Comparison of ENCODE assay signal across 14 mouse cellular contexts in genomic region chr7:107392749-107393148, GRCm38 (mm10). TPM values are rescaled to one million over a fixed set of nuclear protein-coding genes. Genes with fewer than 3 reads are reported as not detected.
DNase-seq lines count a peak whose midpoint lies in the region; ATAC-seq and TF ChIP-seq lines count a peak whose summit lies in the region.
"Had no signal": no experiment of that assay in that cellular context is flagged by ENCODE, and none has a peak within 500 bp of the region (broad histone marks: within the 10 kb centered on the region; RNA-seq: fewer than 3 reads in every experiment).

No protein-coding gene starts in this region.

- H3K36me3 ChIP-seq in lung, embryonic 14.5 days (ENCODE audit: insufficient read depth): no peaks in the 10 kb centered on the region
- no peaks in the 10 kb centered on the region for H3K36me3 ChIP-seq in forebrain, embryonic 13.5 days (ENCODE audit: poor library complexity, severe bottlenecking)
- H3K36me3 ChIP-seq: embryonic facial prominence, embryonic 13.5 days; heart, embryonic 13.5 days; midbrain, embryonic 12.5 days; neural tube, embryonic 13.5 days had no signal

- no peaks in the 10 kb centered on the region for H3K9me3 ChIP-seq in lung, embryonic 14.5 days (ENCODE audit: low read depth, low read length)
- no peaks in the 10 kb centered on the region for H3K9me3 ChIP-seq in forebrain, embryonic 13.5 days (replicated peaks)
- H3K9me3 ChIP-seq: embryonic facial prominence, embryonic 13.5 days; heart, embryonic 13.5 days; midbrain, embryonic 12.5 days; neural tube, embryonic 13.5 days had no signal

- no peak overlapping the region for H3K4me2 ChIP-seq in lung, embryonic 14.5 days
- no peak overlapping the region for H3K4me2 ChIP-seq in forebrain, embryonic 13.5 days
- H3K4me2 ChIP-seq: embryonic facial prominence, embryonic 13.5 days; heart, embryonic 13.5 days; midbrain, embryonic 12.5 days; neural tube, embryonic 13.5 days had no signal

- H3K4me1 ChIP-seq in lung, embryonic 14.5 days (ENCODE audit: insufficient read depth): no peaks in the 10 kb centered on the region
- no peaks in the 10 kb centered on the region for H3K4me1 ChIP-seq in forebrain, embryonic 13.5 days
- H3K4me1 ChIP-seq: embryonic facial prominence, embryonic 13.5 days; heart, embryonic 13.5 days; midbrain, embryonic 12.5 days; neural tube, embryonic 13.5 days had no signal

- no peak overlapping the region for H3K27ac ChIP-seq in lung, embryonic 14.5 days (ENCODE audit: low read depth)
- H3K27ac ChIP-seq in forebrain, embryonic 13.5 days: no peak overlapping the region
- H3K27ac ChIP-seq: embryonic facial prominence, embryonic 13.5 days; heart, embryonic 13.5 days; midbrain, embryonic 12.5 days; neural tube, embryonic 13.5 days had no signal

- DNase-seq in adrenal gland, postnatal 14 days: peak; percentile 51
- DNase-seq in adrenal gland, adult 8-10 months: no peak
- peak; percentile 75 for DNase-seq in lung, embryonic 14.5 days
- no peak for DNase-seq in lung, postnatal 14 days
- DNase-seq in adrenal gland, postnatal 36 days: peak; percentile 44 to 59
- no peak for DNase-seq in spleen, adult 18-20 months
- DNase-seq: kidney, adult 9 months; thymus, postnatal 25 days had no signal

- TF ChIP-seq CTCF in lung, embryonic 14.5 days (IDR thresholded peaks at IDR 0.05; ENCODE audit: low read depth): no peak

- no peak overlapping the region for H3K9ac ChIP-seq in lung, embryonic 14.5 days
- H3K9ac ChIP-seq in forebrain, embryonic 13.5 days: no peak overlapping the region
- H3K9ac ChIP-seq: embryonic facial prominence, embryonic 13.5 days; heart, embryonic 13.5 days; midbrain, embryonic 12.5 days; neural tube, embryonic 13.5 days had no signal

- no peak for ATAC-seq in lung, embryonic 14.5 days (ENCODE audit: insufficient read depth)
- peak; percentile 46 for ATAC-seq in megakaryocyte progenitor cell, adult 5-6 weeks (replicated peaks; ENCODE audit: poor library complexity)
- no peak for ATAC-seq in forebrain, embryonic 13.5 days

- 40% methylated on average over 2 of the region's 2 CpGs for WGBS in lung, embryonic 14.5 days
- 68% methylated on average over 2 of the region's 2 CpGs for WGBS in forebrain, embryonic 13.5 days

- H3K4me3 ChIP-seq in lung, embryonic 14.5 days (ENCODE audit: low read depth, low read length): no peak overlapping the region
- no peak overlapping the region for H3K4me3 ChIP-seq in forebrain, embryonic 13.5 days
- H3K4me3 ChIP-seq: embryonic facial prominence, embryonic 13.5 days; heart, embryonic 13.5 days; midbrain, embryonic 12.5 days; neural tube, embryonic 13.5 days had no signal

- H3K27me3 ChIP-seq in lung, embryonic 14.5 days (ENCODE audit: insufficient read depth, low read length): no peaks in the 10 kb centered on the region
- H3K27me3 ChIP-seq in forebrain, embryonic 13.5 days: no peaks in the 10 kb centered on the region
- H3K27me3 ChIP-seq: embryonic facial prominence, embryonic 13.5 days; heart, embryonic 13.5 days; midbrain, embryonic 12.5 days; neural tube, embryonic 13.5 days had no signal

RNA-seq across cellular contexts. Expression of gene Syt9, which starts 22.2 kb away (rescaled TPM):
- 4.2 and 5.9 TPM in 2 replicates for total RNA-seq in adrenal gland, postnatal 14 days (2021)
- 1 to 10 TPM; 1.9 to 4.2 (median 2.8) TPM for total RNA-seq in adrenal gland, adult 8-10 months (2022)
- 1.7 and 2.5 TPM in 2 replicates for polyA plus RNA-seq in lung, embryonic 14.5 days (2014; fragmentation: Nextera tagmentation; extraction: Ambion mirVana)
- 1 to 10 TPM; 2.1 to 3.0 TPM for total RNA-seq in adrenal gland, postnatal 36 days (2021)
- 0.05 TPM in 1 of 2 replicates, not detected in the other for total RNA-seq in megakaryocyte progenitor cell, adult 5-6 weeks (2015)
- total RNA-seq in megakaryocyte progenitor cell, adult 5-6 weeks (2017): 0.07 TPM in 1 of 2 replicates, not detected in the other
- 4.6 and 5.2 TPM in 2 replicates for polyA plus RNA-seq in forebrain, embryonic 13.5 days (2015; fragmentation: Nextera tagmentation; extraction: Ambion mirVana)

Comparison
In these comparisons a context has a peak if more than half of its experiments do, and no peak if none do; other contexts are left out.
1. DNase-seq: peak in adrenal gland, postnatal 14 days (single experiment), lung, embryonic 14.5 days (single experiment) and adrenal gland, postnatal 36 days (2 of 2); none in adrenal gland, adult 8-10 months (single experiment), lung, postnatal 14 days (single experiment) and spleen, adult 18-20 months (0 of 2).